Mouse (Mus musculus) layer of hippocampus, adult 9-11 months (tissue): ENCODE measurements around the gene Gje1.

ENCODE experiments used
- DNase-seq: peaks from one replicate; pipeline ENCODE4 v3.0.0; 2022

Gje1 gene

GRCm38 (mm10) chr10:14718114-14718513, at the start of gene Gje1:
Gene Gje1, minus strand, starts transcription at chr10:14718214.
- DNase-seq = no peak

- no peak for DNase-seq
These were observed 42.6 kb upstream of the Gje1 start for GRCm38 (mm10) chr10:14760618-14761017.

GRCm38 (mm10) chr10:14759665-14760558, 41.9 kb upstream of the Gje1 start:
- no peak for DNase-seq

- DNase-seq = peak; percentile 38
These were observed 16.3 kb upstream of the Gje1 start for GRCm38 (mm10) chr10:14734285-14734684.

GRCm38 (mm10) chr10:14725671-14726070, 7.7 kb upstream of the Gje1 start:
- DNase-seq = peak; percentile 74

- peak; percentile 98 for DNase-seq
These were observed 12.6 kb downstream of the Gje1 start, which contains the start of the genes Vta1 and Nmbr for GRCm38 (mm10) chr10:14705072-14706066. Gene Vta1, minus strand, starts transcription at chr10:14705560. Gene Nmbr, plus strand, starts transcription at chr10:14705591.

GRCm38 (mm10) chr10:14703830-14704420, 14.1 kb downstream of the Gje1 start:
- DNase-seq = no peak

GRCm38 (mm10) chr10:14703239-14703638, 14.8 kb downstream of the Gje1 start:
- DNase-seq = no peak

- DNase-seq = no peak
These were observed 27.7 kb downstream of the Gje1 start for GRCm38 (mm10) chr10:14690349-14690748.

- no peak for DNase-seq
These were observed 29.1 kb downstream of the Gje1 start for GRCm38 (mm10) chr10:14688785-14689442.

- no peak for DNase-seq
These were observed 32.4 kb downstream of the Gje1 start for GRCm38 (mm10) chr10:14685663-14686062.

GRCm38 (mm10) chr10:14666147-14666546, 51.9 kb downstream of the Gje1 start:
- DNase-seq = no peak
